Mouse (Mus musculus) stomach, postnatal 0 days (tissue): ENCODE measurements at regions not wholly inside any gene's neighbourhood (a gene's known extent, or its start where the extent isn't known, plus 50 kb on each side); places are given as distances from the start of the nearest gene placed in this dataset.

Experiments used
- CTCF ChIP-seq: IDR thresholded peaks from 2 replicates; pipeline ENCODE4 v1.5.1; 2016; ENCODE audit warnings: antibody characterized with exemption, low read depth, mild to moderate bottlenecking, moderate library complexity
- EP300 ChIP-seq: optimal IDR thresholded peaks from 2 replicates; pipeline ENCODE3; 2016; ENCODE audit warnings: antibody characterized with exemption

GRCm38 (mm10) chr13:118472578-118472977, 85.5 kb upstream of the Mrps30 start:
- TF ChIP-seq CTCF (no peak), EP300 (no peak)
